Mouse (Mus musculus) lung, adult 2 months (tissue): Measurements from ENCODE around the gene Gosr1.

Experiments used
- CTCF ChIP-seq: fragments of 200-500 bp; IDR thresholded peaks from 2 replicates; pipeline ENCODE4 v1.5.1; 2011; ENCODE audit warnings: mild to moderate bottlenecking, low read length, control low read depth; ENCODE audit not compliant: insufficient read depth
- POLR2A ChIP-seq: fragments of 200-500 bp; IDR thresholded peaks from 2 replicates; pipeline ENCODE4 v1.6.1; 2011; ENCODE audit warnings: low read depth, mild to moderate bottlenecking, control low read depth, low read length, borderline replicate concordance; ENCODE audit errors: extremely low read depth

- TF ChIP-seq CTCF (no peak), POLR2A (no peak)
Measured at GRCm38 (mm10) chr11:76752276-76752675, 11.1 kb downstream of the Gosr1 start.
